Mouse (Mus musculus) hindbrain, embryonic 14.5 days (tissue): ENCODE measurements around the gene Nfx1. TPM values are rescaled to one million over a fixed set of nuclear protein-coding genes. Genes with fewer than 3 reads are reported as not detected.
"Not testable (repeated sequence)": the region's sequence is repeated elsewhere in the genome, so short reads cannot be mapped to it uniquely, and the experiment has no call there.

Experiments
- ATAC-seq: fragments of 200-750 bp; cut with Nextera tagmentation; 2 replicates; pipeline ENCODE4 v1.8.0; 2017; ENCODE audit warnings: moderate number of reproducible peaks, mild to moderate bottlenecking, moderate TSS enrichment, moderate library complexity; ENCODE audit not compliant: low FRiP score
- DNase-seq: peaks from one replicate; pipeline ENCODE4 v3.0.0-alpha.2; 2015; ENCODE audit warnings: low spot score
- H3K27ac ChIP-seq: fragments of 300-500 bp; sonication (generic); 2 replicates; pipeline ENCODE4 v1.5.1; 2014; ENCODE audit warnings: mild to moderate bottlenecking, moderate library complexity
- H3K27me3 ChIP-seq: fragments of 300-500 bp; sonication (generic); 2 replicates; pipeline ENCODE4 v1.6.1; 2014; ENCODE audit warnings: mild to moderate bottlenecking, low read length, mixed read lengths; ENCODE audit not compliant: control insufficient read depth, insufficient read depth
- H3K36me3 ChIP-seq: fragments of 300-500 bp; sonication (generic); replicated peaks from 2 replicates; pipeline ENCODE4 v1.6.1; 2014; ENCODE audit not compliant: control insufficient read depth, insufficient read depth
- H3K4me1 ChIP-seq: fragments of 300-500 bp; sonication (generic); replicated peaks from 2 replicates; pipeline ENCODE4 v1.6.1; 2014; ENCODE audit warnings: antibody characterized with exemption, low read length, mixed read lengths; ENCODE audit not compliant: control insufficient read depth, insufficient read depth
- H3K4me2 ChIP-seq: fragments of 300-500 bp; sonication (generic); replicated peaks from 2 replicates; pipeline ENCODE4 v1.6.1; 2014; ENCODE audit warnings: mild to moderate bottlenecking, moderate library complexity
- H3K4me3 ChIP-seq: fragments of 300-500 bp; sonication (generic); replicated peaks from 2 replicates; pipeline ENCODE4 v1.5.1; 2014; ENCODE audit warnings: mild to moderate bottlenecking, low read length
- H3K9ac ChIP-seq: fragments of 300-500 bp; sonication (generic); 2 replicates; pipeline ENCODE4 v1.6.1; 2014
- H3K9me3 ChIP-seq: fragments of 300-500 bp; sonication (generic); 2 replicates; pipeline ENCODE4 v1.6.1; 2016; ENCODE audit warnings: low read length; ENCODE audit not compliant: control insufficient read depth
- WGBS: fragments of 180-500 bp; shearing (Covaris S2); extraction: QIAGEN DNeasy Blood & Tissue Kit; methylation state at CpG from one replicate; pipeline ENCODE4 v1.1.7; 2014; 5-methylcytosine and 5-hydroxymethylcytosine counted together
- polyA plus RNA-seq: library from polyadenylated mRNA; unstranded; fragments of >200 nt; fragmentation: Nextera tagmentation; extraction: Ambion mirVana; gene quantifications from 2 replicates; pipeline ENCODE4 v1.2.1, GENCODE M21; 2014

Nfx1 gene
- polyA plus RNA-seq = 99.1 and 99.7 TPM in 2 replicates

- Histone ChIP-seq H3K27me3 (no peaks in the 10 kb centered on the region), H3K9me3 (no peaks in the 10 kb centered on the region), H3K27ac (peak within 1 kb of the TSS; percentile 93), H3K9ac (peak within 1 kb of the TSS; percentile 93), H3K4me2 (peak within 1 kb of the TSS; percentile 81), H3K4me3 (peak within 1 kb of the TSS; percentile 99), H3K36me3 (peaks cover 28% of the 10 kb centered on the region), H3K4me1 (peaks cover 16% of the 10 kb centered on the region)
- under 1% methylated on average over 75 of the region's 85 CpGs for WGBS
- DNase-seq (peak; percentile 96), ATAC-seq (peak; percentile 96)
Observed at GRCm38 (mm10) chr4:40970842-40971701, at the start of gene Nfx1. Nfx1 (plus strand) TSS chr4:40970906.

- Histone ChIP-seq H3K36me3 (no peaks in the 10 kb centered on the region), H3K9me3 (no peaks in the 10 kb centered on the region), H3K4me2 (no peak overlapping the region), H3K27ac (no peak overlapping the region), H3K9ac (no peak overlapping the region), H3K4me1 (no peaks in the 10 kb centered on the region), H3K4me3 (no peak overlapping the region), H3K27me3 (no peaks in the 10 kb centered on the region)
- DNase-seq = no peak
- 83% methylated on average over 3 of the region's 3 CpGs for WGBS
- no peak for ATAC-seq
Observed at GRCm38 (mm10) chr4:40921288-40921687, 49.4 kb upstream of the Nfx1 start.

GRCm38 (mm10) chr4:40923087-40923651 is 47.5 kb upstream of the Nfx1 start:
- DNase-seq (no peak), ATAC-seq (no peak)
- no peaks in the 10 kb centered on the region for H3K36me3 ChIP-seq
- H3K9ac ChIP-seq = no peak overlapping the region
- H3K4me3 ChIP-seq = no peak overlapping the region
- H3K27me3 ChIP-seq = no peaks in the 10 kb centered on the region
- H3K4me2 ChIP-seq = no peak overlapping the region
- 84% methylated on average over 6 of the region's 6 CpGs for WGBS
- H3K27ac ChIP-seq = no peak overlapping the region
- H3K4me1 ChIP-seq = no peaks in the 10 kb centered on the region
- no peaks in the 10 kb centered on the region for H3K9me3 ChIP-seq

- Histone ChIP-seq H3K4me3 (no peak overlapping the region), H3K9me3 (no peaks in the 10 kb centered on the region), H3K4me2 (no peak overlapping the region), H3K4me1 (no peaks in the 10 kb centered on the region), H3K9ac (no peak overlapping the region), H3K36me3 (no peaks in the 10 kb centered on the region), H3K27ac (no peak overlapping the region), H3K27me3 (no peaks in the 10 kb centered on the region)
- ATAC-seq (no peak), DNase-seq (no peak)
- WGBS = 30% methylated on average over 3 of the region's 3 CpGs
Observed at GRCm38 (mm10) chr4:40925568-40925967, 45.1 kb upstream of the Nfx1 start.

- Histone ChIP-seq H3K27me3 (no peaks in the 10 kb centered on the region), H3K9ac (no peak overlapping the region), H3K27ac (no peak overlapping the region), H3K4me1 (no peaks in the 10 kb centered on the region), H3K36me3 (peaks cover 16% of the 10 kb centered on the region), H3K9me3 (no peaks in the 10 kb centered on the region), H3K4me3 (no peak overlapping the region), H3K4me2 (no peak overlapping the region)
- ATAC-seq = no peak
- no peak for DNase-seq
- 79% methylated on average over 7 of the region's 7 CpGs for WGBS
Observed at GRCm38 (mm10) chr4:40929046-40929445, 41.7 kb upstream of the Nfx1 start.

GRCm38 (mm10) chr4:40933694-40934093 is 37.0 kb upstream of the Nfx1 start:
- Histone ChIP-seq H3K27ac (no peak overlapping the region), H3K4me2 (no peak overlapping the region), H3K27me3 (no peaks in the 10 kb centered on the region), H3K9ac (no peak overlapping the region), H3K9me3 (no peaks in the 10 kb centered on the region), H3K4me1 (no peaks in the 10 kb centered on the region), H3K36me3 (peaks cover 56% of the 10 kb centered on the region), H3K4me3 (no peak overlapping the region)
- DNase-seq = no peak
- ATAC-seq = no peak
- 92% methylated on average over 5 of the region's 5 CpGs for WGBS

- not testable (repeated sequence) for H3K9ac ChIP-seq, H3K4me3 ChIP-seq, H3K4me2 ChIP-seq, ATAC-seq, H3K27ac ChIP-seq, H3K27me3 ChIP-seq, H3K4me1 ChIP-seq, H3K9me3 ChIP-seq, DNase-seq
- 94% methylated on average over 3 of the region's 3 CpGs for WGBS
- peaks cover 63% of the 10 kb centered on the region for H3K36me3 ChIP-seq
Observed at GRCm38 (mm10) chr4:40934369-40934768, 36.3 kb upstream of the Nfx1 start.

- 74% methylated on average over 9 of the region's 9 CpGs for WGBS
- Histone ChIP-seq H3K4me3 (no peak overlapping the region), H3K4me2 (no peak overlapping the region), H3K27ac (no peak overlapping the region), H3K4me1 (no peaks in the 10 kb centered on the region), H3K9ac (no peak overlapping the region), H3K27me3 (no peaks in the 10 kb centered on the region), H3K9me3 (no peaks in the 10 kb centered on the region), H3K36me3 (peaks cover 83% of the 10 kb centered on the region)
- ATAC-seq (peak; percentile 88), DNase-seq (peak; percentile 48)
Observed at GRCm38 (mm10) chr4:40936175-40936839, 34.4 kb upstream of the Nfx1 start.

GRCm38 (mm10) chr4:40938793-40939192 is 31.9 kb upstream of the Nfx1 start:
- DNase-seq (no peak), ATAC-seq (no peak)
- Histone ChIP-seq H3K4me2 (no peak overlapping the region), H3K27me3 (no peaks in the 10 kb centered on the region), H3K4me3 (no peak overlapping the region), H3K9ac (no peak overlapping the region), H3K27ac (no peak overlapping the region), H3K4me1 (no peaks in the 10 kb centered on the region), H3K9me3 (no peaks in the 10 kb centered on the region), H3K36me3 (peaks cover 94% of the 10 kb centered on the region)
- WGBS = 97% methylated on average over 5 of the region's 5 CpGs
